Mouse (Mus musculus) retina, adult 2 months (tissue): ENCODE data around the gene Slc22a22.
"Not testable (repeated sequence)": the region's sequence is repeated elsewhere in the genome, so short reads cannot be mapped to it uniquely, and the experiment has no call there.

Experiments
- DNase-seq: peaks from one replicate; pipeline ENCODE4 v3.0.0-alpha.2; 2012; ENCODE audit warnings: low read depth, low spot score

Gene Slc22a22

GRCm38 (mm10) chr15:57380381-57380780, 97.0 kb downstream of the Slc22a22 start:
- DNase-seq: no peak

- no peak for DNase-seq
Observed at GRCm38 (mm10) chr15:57366446-57366845, 111.0 kb downstream of the Slc22a22 start.

GRCm38 (mm10) chr15:57355278-57355677, 122.1 kb downstream of the Slc22a22 start:
- no peak for DNase-seq

GRCm38 (mm10) chr15:57340499-57340898, 136.9 kb downstream of the Slc22a22 start:
- peak; percentile 3 for DNase-seq

DNA sequence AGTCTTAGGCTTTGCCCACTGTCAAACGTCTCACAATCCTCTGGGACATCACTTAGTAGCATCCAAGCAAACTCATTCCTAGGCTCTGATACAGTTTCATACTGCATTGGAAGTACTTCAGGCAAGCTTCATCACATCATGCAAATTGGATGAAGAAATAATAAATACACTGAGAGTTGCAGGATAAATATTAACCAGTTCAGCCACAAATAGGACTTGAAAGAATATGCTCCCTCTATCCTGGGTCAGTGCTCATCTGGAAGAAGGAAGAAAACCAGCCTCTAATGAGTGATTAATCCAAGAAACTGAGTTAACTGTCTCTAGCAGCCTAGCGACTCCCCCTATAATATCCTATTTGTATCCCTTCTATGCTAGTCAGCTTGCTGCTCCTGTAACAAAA, 146.1 kb downstream of the Slc22a22 start:
- DNase-seq: no peak

DNA sequence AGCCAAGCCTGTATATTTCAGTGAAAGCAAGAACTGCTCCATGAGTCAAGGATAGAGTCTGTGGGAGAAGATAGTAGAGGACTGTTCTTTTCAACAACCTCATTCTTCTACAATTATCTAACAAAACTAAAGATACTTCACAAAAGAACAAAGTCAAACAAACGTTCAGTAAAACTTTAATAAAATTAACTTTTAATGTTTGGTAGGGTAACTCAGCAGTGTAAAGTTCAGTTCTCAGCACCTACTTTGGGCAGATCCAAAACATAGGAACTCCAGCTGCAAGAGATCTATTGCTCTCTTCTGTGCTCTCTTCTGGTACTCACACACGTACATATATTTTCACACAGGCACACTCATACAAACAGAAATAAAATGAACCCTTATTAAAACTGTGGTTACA, 159.4 kb downstream of the Slc22a22 start:
- no peak for DNase-seq

- no peak for DNase-seq
Observed at GRCm38 (mm10) chr15:57316486-57316885, 160.9 kb downstream of the Slc22a22 start.

- DNase-seq: no peak
Observed at GRCm38 (mm10) chr15:57302710-57303109, 174.7 kb downstream of the Slc22a22 start.

DNA sequence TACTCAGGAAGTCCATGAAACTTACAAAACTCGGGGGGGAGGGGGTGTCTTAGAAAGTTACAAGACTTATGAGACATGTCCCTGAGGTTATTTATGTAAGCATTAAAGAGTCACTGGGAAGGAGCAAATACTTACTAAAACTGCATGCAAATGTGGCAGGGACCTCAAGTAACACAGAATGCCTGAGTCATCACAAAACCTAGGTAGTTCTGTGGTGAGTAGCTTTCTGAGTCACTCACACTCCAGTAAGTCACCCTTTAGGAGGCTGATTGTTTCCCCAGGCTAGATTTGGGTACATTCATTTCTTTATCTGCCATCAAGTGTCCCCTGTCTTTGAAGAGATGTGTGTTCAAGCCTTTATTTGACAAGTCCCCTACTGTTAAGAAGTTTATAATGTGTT, 198.9 kb downstream of the Slc22a22 start:
- no peak for DNase-seq

- DNase-seq: no peak
Observed at GRCm38 (mm10) chr15:57276411-57276810, 201.0 kb downstream of the Slc22a22 start.

DNA sequence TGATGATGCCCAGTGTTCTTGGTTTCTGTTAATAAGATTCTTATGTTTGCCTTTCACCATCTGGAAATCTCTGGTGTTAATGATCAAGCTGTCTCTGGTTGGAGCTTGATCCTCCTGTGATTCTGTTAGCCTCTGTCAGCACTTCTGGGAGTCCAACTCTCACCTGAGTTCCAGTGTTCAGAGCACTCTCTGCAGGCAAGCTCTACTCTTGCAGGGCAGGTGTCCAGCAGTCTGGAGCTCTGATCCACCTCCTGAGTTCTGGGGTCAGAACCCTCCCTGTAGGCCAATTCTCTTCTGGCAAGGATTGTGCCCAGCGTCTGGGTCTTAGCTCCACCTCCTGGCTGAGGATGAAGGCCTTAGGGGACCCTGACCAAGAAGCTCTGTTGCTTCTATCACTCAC, 237.4 kb downstream of the Slc22a22 start:
- not testable (repeated sequence) for DNase-seq

DNA sequence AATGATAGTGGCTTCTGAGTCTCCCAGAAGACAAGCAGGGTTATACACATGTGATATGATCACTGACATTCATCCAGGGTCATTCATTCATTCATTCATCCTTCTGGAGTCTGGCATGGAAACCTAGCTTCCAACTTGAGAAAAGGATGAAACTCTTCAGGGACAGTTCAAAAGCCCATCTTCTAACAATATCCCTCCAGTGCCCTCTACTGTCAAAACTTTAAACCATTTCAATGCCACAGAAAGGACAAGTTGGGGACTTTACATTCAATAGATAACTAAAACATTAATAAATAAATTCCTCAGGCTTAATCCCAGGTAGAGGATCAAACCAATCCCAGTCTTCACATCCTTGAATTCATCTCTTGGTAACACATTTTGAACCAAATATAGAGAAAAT, 247.0 kb downstream of the Slc22a22 start:
- peak; percentile 2 for DNase-seq

- no peak for DNase-seq
Observed at GRCm38 (mm10) chr15:57205315-57205714, 272.1 kb downstream of the Slc22a22 start.

- no peak for DNase-seq
Observed at GRCm38 (mm10) chr15:57204444-57204930, 272.9 kb downstream of the Slc22a22 start.
